Mouse (Mus musculus): ENCODE measurements at regions not wholly inside any gene's neighbourhood (a gene's known extent, or its start where the extent isn't known, plus 50 kb on each side); places are given as distances from the start of the nearest gene placed in this dataset.

DNA sequence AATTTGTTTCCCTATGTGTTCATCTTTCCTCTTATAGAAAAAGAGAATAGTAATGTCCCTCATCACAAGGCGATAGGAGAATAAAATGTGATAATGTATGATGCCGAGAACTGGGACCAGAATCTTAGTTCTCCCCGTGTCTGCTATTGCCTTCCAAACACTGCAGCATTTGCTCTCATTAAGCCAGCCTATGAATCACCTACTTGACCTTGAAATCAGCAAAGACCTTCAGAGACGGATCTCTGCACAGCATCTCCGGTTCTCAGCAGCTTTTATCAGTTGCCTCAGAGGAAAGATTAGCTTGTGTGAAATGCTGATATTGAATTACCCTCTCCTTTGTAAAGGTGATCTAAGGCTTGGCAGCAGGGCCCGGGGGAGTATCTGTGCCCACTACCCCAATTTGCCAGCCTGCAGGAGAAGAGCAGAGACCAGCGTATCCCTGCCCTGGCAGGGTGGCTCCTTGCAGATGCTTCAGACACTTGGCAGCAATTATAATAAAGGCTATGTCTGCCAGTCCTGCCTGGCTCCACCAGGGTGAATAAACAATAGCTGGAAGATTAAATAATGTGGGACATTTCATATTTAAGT lies 104.0 kb upstream of the Fer start:
- no peak for TF ChIP-seq CTCF (IDR thresholded peaks at IDR 0.05)
- WGBS = 49% methylated on average over 7 of the region's 7 CpGs
- no peak overlapping the region for H3K4me2 ChIP-seq (ENCODE audit: low read depth, low read length, poor library complexity, severe bottlenecking)
- 0 out of 2 replicates have a peak, but pooled peaks cover 3% of the 10 kb centered on the region for H3K4me1 ChIP-seq (ENCODE audit: insufficient read depth, low read length)
- no peaks in the 10 kb centered on the region for H3K36me3 ChIP-seq (ENCODE audit: insufficient read depth, low read length)
- H3K27me3 ChIP-seq (ENCODE audit: insufficient read depth, low read length) = no peaks in the 10 kb centered on the region
- DNase-seq (ENCODE audit: low spot score) (peak; percentile 37), ATAC-seq (ENCODE audit: low FRiP score) (no peak)
- H3K9ac ChIP-seq (replicated peaks; ENCODE audit: low read length, poor library complexity, severe bottlenecking) = no peak overlapping the region
- 0 out of 2 replicates have a peak overlapping the region, but pooled peaks have one; percentile 32 for H3K27ac ChIP-seq (ENCODE audit: low read depth, low read length)
- no peak overlapping the region for H3K4me3 ChIP-seq (ENCODE audit: low read depth, low read length)
- H3K9me3 ChIP-seq (ENCODE audit: low read length) = no peaks in the 10 kb centered on the region

DNA sequence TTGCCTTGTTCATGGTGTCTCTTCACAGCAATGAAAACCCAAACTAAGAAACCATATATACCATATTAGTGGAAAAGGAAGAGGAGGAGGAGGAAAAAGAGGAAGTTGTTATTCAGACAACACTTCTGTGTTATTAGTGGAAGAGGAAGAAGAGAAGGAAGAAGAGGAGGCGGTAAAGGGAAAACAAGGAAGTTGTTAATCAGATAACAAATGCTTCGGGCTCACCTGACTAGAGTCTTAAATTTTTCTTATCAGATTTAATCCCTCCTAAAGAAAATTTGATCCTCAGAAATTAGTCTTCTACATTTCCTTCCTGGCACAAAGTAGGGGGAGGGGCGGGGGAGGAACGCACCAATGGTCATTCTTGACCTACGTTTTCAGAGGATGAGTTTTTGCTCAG lies 101.8 kb upstream of the Fer start:
- 95% methylated on average over 5 of the region's 5 CpGs for WGBS
- DNase-seq (ENCODE audit: low spot score) = no peak
- Histone ChIP-seq H3K27me3 (ENCODE audit: insufficient read depth, low read length) (no peaks in the 10 kb centered on the region), H3K27ac (ENCODE audit: low read depth, low read length) (no peak overlapping the region), H3K9ac (replicated peaks; ENCODE audit: low read length, poor library complexity, severe bottlenecking) (no peak overlapping the region), H3K36me3 (ENCODE audit: insufficient read depth, low read length) (no peaks in the 10 kb centered on the region), H3K4me1 (ENCODE audit: insufficient read depth, low read length) (0 out of 2 replicates have a peak, but pooled peaks cover 3% of the 10 kb centered on the region), H3K4me2 (ENCODE audit: low read depth, low read length, poor library complexity, severe bottlenecking) (no peak overlapping the region), H3K9me3 (ENCODE audit: low read length) (no peaks in the 10 kb centered on the region), H3K4me3 (ENCODE audit: low read depth, low read length) (no peak overlapping the region)
- ATAC-seq (ENCODE audit: low FRiP score) = no peak
- no peak for TF ChIP-seq CTCF (IDR thresholded peaks at IDR 0.05)

DNA sequence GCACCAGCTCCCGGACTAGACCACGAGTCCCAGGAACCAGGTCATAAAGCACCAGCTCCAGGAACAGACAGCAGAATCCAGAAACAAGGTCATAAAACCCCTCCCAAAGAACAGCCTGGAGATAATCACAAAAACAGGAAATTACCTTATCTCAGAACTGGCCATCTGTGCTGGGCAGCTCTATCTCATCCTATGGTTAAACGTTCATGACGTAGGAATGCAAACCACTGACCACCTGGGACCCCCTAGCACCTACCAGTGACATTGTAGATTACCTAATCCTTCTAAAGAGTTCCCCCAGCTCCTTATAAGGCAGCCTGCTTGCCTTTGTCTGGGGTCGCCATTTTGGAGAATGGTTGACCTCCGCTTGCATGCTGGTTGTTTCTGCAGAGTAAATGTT lies 91.8 kb upstream of the Fer start:
- no peak for TF ChIP-seq CTCF (IDR thresholded peaks at IDR 0.05)
- 94% methylated on average over 6 of the region's 6 CpGs for WGBS
- H3K27me3 ChIP-seq (ENCODE audit: insufficient read depth, low read length) = no peaks in the 10 kb centered on the region
- no peak overlapping the region for H3K4me3 ChIP-seq (ENCODE audit: low read depth, low read length)
- no peaks in the 10 kb centered on the region for H3K36me3 ChIP-seq (ENCODE audit: insufficient read depth, low read length)
- no peak overlapping the region for H3K27ac ChIP-seq (ENCODE audit: low read depth, low read length)
- no peak overlapping the region for H3K9ac ChIP-seq (replicated peaks; ENCODE audit: low read length, poor library complexity, severe bottlenecking)
- no peaks in the 10 kb centered on the region for H3K4me1 ChIP-seq (ENCODE audit: insufficient read depth, low read length)
- no peak for DNase-seq (ENCODE audit: low spot score)
- no peak for ATAC-seq (ENCODE audit: low FRiP score)
- no peak overlapping the region for H3K4me2 ChIP-seq (ENCODE audit: low read depth, low read length, poor library complexity, severe bottlenecking)
- no peaks in the 10 kb centered on the region for H3K9me3 ChIP-seq (ENCODE audit: low read length)

DNA sequence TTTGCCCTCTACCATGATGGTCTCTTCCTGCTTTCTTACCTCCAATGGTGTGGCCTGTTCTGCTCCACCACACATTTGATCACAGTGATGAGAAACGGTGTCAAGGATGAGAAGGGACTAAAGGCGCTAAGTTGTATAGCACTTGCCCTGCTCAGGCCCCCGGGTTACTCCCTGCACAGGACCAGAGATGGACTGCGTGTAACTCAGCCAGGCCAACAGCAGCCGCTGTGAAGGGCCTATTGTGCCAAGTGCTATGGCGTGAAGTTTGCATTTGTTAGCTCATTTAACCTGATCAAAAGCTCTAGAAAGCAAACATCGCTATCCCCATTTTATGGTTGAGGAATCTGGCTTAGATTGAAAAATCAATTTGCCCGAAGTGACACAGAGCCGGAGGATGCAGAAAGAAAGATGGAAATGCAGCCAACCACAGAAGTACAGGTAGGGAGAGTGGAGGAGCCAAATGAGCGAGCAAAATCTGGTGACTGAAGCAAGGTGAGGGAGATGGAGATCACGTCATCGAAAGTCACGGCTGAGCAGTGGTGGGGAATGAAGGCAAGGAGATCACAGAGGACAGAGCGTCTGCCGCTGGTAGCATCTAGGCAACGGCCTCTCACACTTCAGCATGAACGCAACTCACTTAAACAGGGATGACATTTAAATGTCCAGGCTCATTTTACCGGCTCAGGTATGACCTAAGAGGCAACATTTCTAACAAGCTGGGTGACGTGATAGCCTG lies 78.3 kb upstream of the Fer start:
- Histone ChIP-seq H3K27me3 (ENCODE audit: insufficient read depth, low read length) (no peaks in the 10 kb centered on the region), H3K9me3 (ENCODE audit: low read length) (no peaks in the 10 kb centered on the region), H3K27ac (ENCODE audit: low read depth, low read length) (no peak overlapping the region), H3K4me1 (ENCODE audit: insufficient read depth, low read length) (no peaks in the 10 kb centered on the region), H3K36me3 (ENCODE audit: insufficient read depth, low read length) (no peaks in the 10 kb centered on the region), H3K9ac (replicated peaks; ENCODE audit: low read length, poor library complexity, severe bottlenecking) (no peak overlapping the region), H3K4me2 (ENCODE audit: low read depth, low read length, poor library complexity, severe bottlenecking) (no peak overlapping the region), H3K4me3 (ENCODE audit: low read depth, low read length) (no peak overlapping the region)
- ATAC-seq (ENCODE audit: low FRiP score) (no peak), DNase-seq (ENCODE audit: low spot score) (no peak)
- 65% methylated on average over 19 of the region's 19 CpGs for WGBS
- TF ChIP-seq CTCF (IDR thresholded peaks at IDR 0.05) = no peak

DNA sequence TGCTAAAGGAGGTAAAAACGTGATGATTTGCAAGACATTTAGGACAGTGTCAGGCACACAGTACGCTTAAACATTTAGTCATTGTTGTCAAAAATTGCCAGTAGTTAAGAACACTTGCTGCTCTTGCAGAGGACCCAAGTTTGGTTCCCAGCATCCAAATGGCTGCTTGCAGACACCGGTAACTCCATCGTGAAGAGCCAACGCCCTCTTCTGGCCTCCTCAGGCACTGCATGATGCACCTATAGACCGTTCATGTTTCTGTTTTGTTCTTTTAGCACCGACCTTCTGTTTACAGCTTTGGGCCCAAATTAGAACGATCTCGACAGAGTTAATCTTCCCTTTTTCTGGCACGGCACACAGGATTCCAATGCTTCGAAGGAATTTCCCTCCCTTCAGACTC lies 76.4 kb upstream of the Fer start:
- no peaks in the 10 kb centered on the region for H3K27me3 ChIP-seq (ENCODE audit: insufficient read depth, low read length)
- TF ChIP-seq CTCF (IDR thresholded peaks at IDR 0.05) = no peak
- H3K27ac ChIP-seq (ENCODE audit: low read depth, low read length) = no peak overlapping the region
- no peaks in the 10 kb centered on the region for H3K36me3 ChIP-seq (ENCODE audit: insufficient read depth, low read length)
- WGBS = 82% methylated on average over 11 of the region's 11 CpGs
- no peak overlapping the region for H3K4me3 ChIP-seq (ENCODE audit: low read depth, low read length)
- no peak overlapping the region for H3K9ac ChIP-seq (replicated peaks; ENCODE audit: low read length, poor library complexity, severe bottlenecking)
- DNase-seq (ENCODE audit: low spot score) = no peak
- ATAC-seq (ENCODE audit: low FRiP score) = no peak
- no peak overlapping the region for H3K4me2 ChIP-seq (ENCODE audit: low read depth, low read length, poor library complexity, severe bottlenecking)
- H3K4me1 ChIP-seq (ENCODE audit: insufficient read depth, low read length) = no peaks in the 10 kb centered on the region
- H3K9me3 ChIP-seq (ENCODE audit: low read length) = no peaks in the 10 kb centered on the region

DNA sequence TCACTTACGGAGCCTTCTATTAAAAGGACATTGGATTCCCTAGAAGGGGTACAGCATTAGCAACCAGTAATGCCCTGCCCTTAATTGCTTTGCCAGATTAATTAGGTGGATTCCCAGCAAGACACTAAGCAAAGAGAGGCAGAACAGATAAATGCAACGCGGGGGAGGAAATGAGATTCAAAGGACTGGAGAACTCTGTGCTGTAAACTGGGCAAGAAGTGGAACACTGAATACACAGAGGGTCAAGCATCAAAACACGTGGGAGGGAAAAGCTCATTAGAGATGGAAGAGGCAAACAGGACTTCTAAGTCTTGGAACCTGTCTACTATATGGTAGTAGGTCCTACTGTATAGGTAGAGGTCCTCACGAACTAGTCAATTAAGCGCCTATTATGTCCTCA lies 68.5 kb upstream of the Fer start:
- Histone ChIP-seq H3K36me3 (ENCODE audit: insufficient read depth, low read length) (no peaks in the 10 kb centered on the region), H3K9me3 (ENCODE audit: low read length) (no peaks in the 10 kb centered on the region), H3K4me2 (ENCODE audit: low read depth, low read length, poor library complexity, severe bottlenecking) (no peak overlapping the region), H3K9ac (replicated peaks; ENCODE audit: low read length, poor library complexity, severe bottlenecking) (no peak overlapping the region), H3K4me1 (ENCODE audit: insufficient read depth, low read length) (no peaks in the 10 kb centered on the region), H3K27ac (ENCODE audit: low read depth, low read length) (no peak overlapping the region), H3K4me3 (ENCODE audit: low read depth, low read length) (no peak overlapping the region), H3K27me3 (ENCODE audit: insufficient read depth, low read length) (no peaks in the 10 kb centered on the region)
- 82% methylated on average over 6 of the region's 6 CpGs for WGBS
- ATAC-seq (ENCODE audit: low FRiP score) (no peak), DNase-seq (ENCODE audit: low spot score) (peak; percentile 23)
- no peak for TF ChIP-seq CTCF (IDR thresholded peaks at IDR 0.05)
